Mouse (Mus musculus) embryonic facial prominence, embryonic 15.5 days (tissue): ENCODE data around the gene Tdrkh. TPM values are rescaled to one million over a fixed set of nuclear protein-coding genes. Genes with fewer than 3 reads are reported as not detected.
A peak's percentile ranks its signal among the peaks of the same experiment; 100 is the strongest.

Experiments used
- ATAC-seq: fragments of 200-750 bp; cut with Nextera tagmentation; 2 replicates; pipeline ENCODE4 v1.8.0; 2017; ENCODE audit warnings: low read depth, moderate TSS enrichment; ENCODE audit not compliant: insufficient number of reproducible peaks, low FRiP score, low TSS enrichment
- H3K27ac ChIP-seq: fragments of 300-500 bp; sonication (generic); replicated peaks from 2 replicates; pipeline ENCODE4 v1.5.1; 2015; ENCODE audit warnings: mild to moderate bottlenecking, inconsistent platforms
- H3K27me3 ChIP-seq: fragments of 300-500 bp; sonication (generic); 2 replicates; pipeline ENCODE4 v1.6.1; 2015; ENCODE audit warnings: inconsistent platforms
- H3K36me3 ChIP-seq: fragments of 300-500 bp; sonication (generic); 2 replicates; pipeline ENCODE4 v1.6.1; 2015; ENCODE audit warnings: mild to moderate bottlenecking, inconsistent platforms
- H3K4me1 ChIP-seq: fragments of 300-500 bp; sonication (generic); 2 replicates; pipeline ENCODE4 v1.6.1; 2015; ENCODE audit warnings: inconsistent platforms
- H3K4me2 ChIP-seq: fragments of 300-500 bp; sonication (generic); replicated peaks from 2 replicates; pipeline ENCODE4 v1.6.1; 2015; ENCODE audit warnings: mild to moderate bottlenecking, inconsistent platforms
- H3K4me3 ChIP-seq: fragments of 300-500 bp; sonication (generic); replicated peaks from 2 replicates; pipeline ENCODE4 v1.5.1; 2015; ENCODE audit warnings: mild to moderate bottlenecking, inconsistent platforms
- H3K9ac ChIP-seq: fragments of 300-500 bp; sonication (generic); 2 replicates; pipeline ENCODE4 v1.6.1; 2015; ENCODE audit warnings: inconsistent platforms
- H3K9me3 ChIP-seq: fragments of 300-500 bp; sonication (generic); replicated peaks from 2 replicates; pipeline ENCODE4 v1.6.1; 2016; ENCODE audit warnings: inconsistent platforms
- WGBS: fragments of 180-500 bp; shearing (Covaris S2); methylation state at CpG from one replicate; pipeline ENCODE4 v1.1.7; 2015; 5-methylcytosine and 5-hydroxymethylcytosine counted together
- polyA plus RNA-seq: library from polyadenylated mRNA; unstranded; fragments of >200 nt; fragmentation: Nextera tagmentation; extraction: Ambion mirVana; gene quantifications from 2 replicates; pipeline ENCODE4 v1.2.1, GENCODE M21; 2015

Tdrkh gene
- polyA plus RNA-seq, 1 experiment from 2014 or later, result 8.3 TPM

DNA sequence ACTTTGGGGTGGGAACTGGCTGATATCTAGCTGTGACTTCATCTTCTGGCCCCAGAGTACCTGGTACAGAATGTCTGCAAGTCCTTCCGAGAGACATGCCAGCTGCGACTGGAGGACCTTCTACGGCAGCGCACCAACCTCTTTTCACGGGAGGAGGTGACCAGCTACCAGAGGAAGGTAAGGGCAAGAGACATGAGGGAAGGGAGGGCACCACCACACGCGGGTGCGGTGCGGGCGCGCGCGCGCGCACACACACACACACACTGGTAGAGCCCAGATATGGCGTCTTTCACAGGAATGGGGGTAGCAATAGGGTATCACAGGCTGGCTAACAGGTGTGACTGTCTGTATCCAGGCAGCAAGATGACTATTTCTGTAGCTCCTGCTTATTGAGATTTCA, 23.7 kb upstream of the Tdrkh start:
- Histone ChIP-seq H3K4me2 (no peak overlapping the region), H3K9ac (no peak overlapping the region), H3K9me3 (no peaks in the 10 kb centered on the region), H3K36me3 (no peaks in the 10 kb centered on the region), H3K4me3 (no peak overlapping the region), H3K4me1 (no peaks in the 10 kb centered on the region), H3K27ac (no peak overlapping the region), H3K27me3 (no peaks in the 10 kb centered on the region)
- 93% methylated on average over 16 of the region's 16 CpGs for WGBS
- ATAC-seq, result no peak

DNA sequence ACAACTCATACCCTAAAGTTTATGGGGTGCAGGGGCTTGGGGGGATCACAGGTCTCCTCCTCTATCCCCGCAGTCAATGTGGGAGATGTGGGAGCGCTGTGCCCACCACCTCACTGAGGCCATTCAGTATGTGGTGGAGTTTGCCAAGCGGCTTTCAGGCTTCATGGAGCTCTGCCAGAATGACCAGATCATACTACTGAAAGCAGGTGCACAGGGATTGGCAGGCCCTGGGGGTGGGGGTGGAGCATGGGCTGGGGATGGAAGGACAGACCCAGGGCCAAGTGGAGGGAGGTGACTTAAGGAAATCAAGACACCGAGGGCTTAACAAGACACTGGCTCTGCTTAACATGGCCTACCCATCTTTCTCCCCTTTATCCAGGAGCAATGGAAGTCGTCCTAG, 22.1 kb upstream of the Tdrkh start:
- Histone ChIP-seq H3K4me3 (no peak overlapping the region), H3K27me3 (no peaks in the 10 kb centered on the region), H3K9ac (no peak overlapping the region), H3K9me3 (no peaks in the 10 kb centered on the region), H3K27ac (no peak overlapping the region), H3K36me3 (no peaks in the 10 kb centered on the region), H3K4me1 (no peaks in the 10 kb centered on the region), H3K4me2 (no peak overlapping the region)
- ATAC-seq, result no peak
- WGBS, result 81% methylated on average over 5 of the region's 5 CpGs

- no peak for ATAC-seq
- H3K27ac ChIP-seq, result no peak overlapping the region
- H3K9me3 ChIP-seq, result no peaks in the 10 kb centered on the region
- no peak overlapping the region for H3K4me2 ChIP-seq
- 82% methylated on average over 2 of the region's 2 CpGs for WGBS
- no peak overlapping the region for H3K9ac ChIP-seq
- H3K27me3 ChIP-seq, result peaks cover 9% of the 10 kb centered on the region
- no peak overlapping the region for H3K4me3 ChIP-seq
- H3K36me3 ChIP-seq, result no peaks in the 10 kb centered on the region
- no peaks in the 10 kb centered on the region for H3K4me1 ChIP-seq
Observed at GRCm38 (mm10) chr3:94392128-94392527, 20.9 kb upstream of the Tdrkh start.

DNA sequence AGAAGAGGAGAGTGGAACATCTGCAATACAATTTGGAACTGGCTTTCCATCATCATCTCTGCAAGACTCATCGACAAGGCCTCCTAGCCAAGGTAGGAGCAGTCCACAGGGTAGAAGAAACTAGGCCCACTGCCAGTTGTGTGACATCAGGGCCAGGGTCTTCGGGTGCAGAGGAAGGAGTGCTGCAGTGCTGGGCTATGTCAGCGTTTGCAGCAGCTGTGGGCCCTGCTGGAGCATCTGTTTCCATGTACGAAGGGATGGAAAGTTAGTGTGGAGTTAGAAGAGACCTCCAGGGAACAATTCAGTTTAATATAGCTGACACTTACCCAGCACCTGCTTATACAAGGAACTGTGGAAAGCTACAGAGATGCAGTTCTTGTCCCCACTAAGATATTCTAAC, 20.0 kb upstream of the Tdrkh start:
- no peak overlapping the region for H3K9ac ChIP-seq
- no peak for ATAC-seq
- no peaks in the 10 kb centered on the region for H3K9me3 ChIP-seq
- H3K4me3 ChIP-seq, result no peak overlapping the region
- 52% methylated on average over 4 of the region's 4 CpGs for WGBS
- H3K27me3 ChIP-seq, result peaks cover 18% of the 10 kb centered on the region
- no peaks in the 10 kb centered on the region for H3K36me3 ChIP-seq
- no peaks in the 10 kb centered on the region for H3K4me1 ChIP-seq
- no peak overlapping the region for H3K4me2 ChIP-seq
- no peak overlapping the region for H3K27ac ChIP-seq

- no peak overlapping the region for H3K9ac ChIP-seq
- H3K4me1 ChIP-seq, result peaks cover 11% of the 10 kb centered on the region
- no peak for ATAC-seq
- H3K4me2 ChIP-seq, result no peak overlapping the region
- peaks cover 42% of the 10 kb centered on the region for H3K27me3 ChIP-seq
- H3K4me3 ChIP-seq, result no peak overlapping the region
- no peak overlapping the region for H3K27ac ChIP-seq
- H3K36me3 ChIP-seq, result no peaks in the 10 kb centered on the region
- H3K9me3 ChIP-seq, result no peaks in the 10 kb centered on the region
- WGBS, result 84% methylated on average over 1 of the region's 1 CpGs
Observed at GRCm38 (mm10) chr3:94396336-94396735, 16.7 kb upstream of the Tdrkh start.

GRCm38 (mm10) chr3:94396851-94397250, 16.2 kb upstream of the Tdrkh start:
- no peak overlapping the region for H3K9ac ChIP-seq
- H3K4me1 ChIP-seq, result peaks cover 11% of the 10 kb centered on the region
- H3K27ac ChIP-seq, result no peak overlapping the region
- H3K9me3 ChIP-seq, result no peaks in the 10 kb centered on the region
- no peak overlapping the region for H3K4me2 ChIP-seq
- ATAC-seq, result no peak
- WGBS, result 73% methylated on average over 4 of the region's 4 CpGs
- H3K4me3 ChIP-seq, result no peak overlapping the region
- H3K36me3 ChIP-seq, result no peaks in the 10 kb centered on the region
- peaks cover 47% of the 10 kb centered on the region for H3K27me3 ChIP-seq

GRCm38 (mm10) chr3:94398217-94398616, 14.9 kb upstream of the Tdrkh start, which contains the start of gene Lingo4:
TSS of gene Lingo4 (plus strand) at chr3:94398517.
- H3K9ac ChIP-seq, result peak within 1 kb of the TSS; percentile 12; the same call in 1 of the 2 replicates
- peak within 1 kb of the TSS; percentile 48 for H3K4me2 ChIP-seq
- no peak for ATAC-seq
- peak within 1 kb of the TSS; percentile 28 for H3K4me3 ChIP-seq
- 65% methylated on average over 6 of the region's 6 CpGs for WGBS
- H3K27ac ChIP-seq, result no peak within 1 kb of the TSS
- no peaks in the 10 kb centered on the region for H3K36me3 ChIP-seq
- H3K4me1 ChIP-seq, result peaks cover 11% of the 10 kb centered on the region
- H3K9me3 ChIP-seq, result no peaks in the 10 kb centered on the region
- peaks cover 59% of the 10 kb centered on the region for H3K27me3 ChIP-seq

- 1% methylated on average over 20 of the region's 20 CpGs for WGBS
- H3K27ac ChIP-seq, result no peak overlapping the region
- no peaks in the 10 kb centered on the region for H3K9me3 ChIP-seq
- H3K9ac ChIP-seq, result peak overlapping the region; percentile 12; the same call in 1 of the 2 replicates
- H3K4me2 ChIP-seq, result peak overlapping the region; percentile 48
- H3K36me3 ChIP-seq, result no peaks in the 10 kb centered on the region
- H3K4me1 ChIP-seq, result peaks cover 16% of the 10 kb centered on the region
- H3K4me3 ChIP-seq, result peak overlapping the region; percentile 28
- peaks cover 62% of the 10 kb centered on the region for H3K27me3 ChIP-seq
- no peak for ATAC-seq
Observed at GRCm38 (mm10) chr3:94398943-94399481, 14.1 kb upstream of the Tdrkh start.

GRCm38 (mm10) chr3:94399663-94400310, 13.3 kb upstream of the Tdrkh start:
- Histone ChIP-seq H3K9ac (no peak overlapping the region), H3K27me3 (peaks cover 62% of the 10 kb centered on the region), H3K36me3 (no peaks in the 10 kb centered on the region), H3K4me1 (peaks cover 24% of the 10 kb centered on the region), H3K4me2 (peak overlapping the region; percentile 48; the same call in 1 of the 2 replicates), H3K9me3 (no peaks in the 10 kb centered on the region), H3K4me3 (no peak overlapping the region), H3K27ac (no peak overlapping the region)
- WGBS, result 45% methylated on average over 5 of the region's 5 CpGs
- ATAC-seq, result no peak

GRCm38 (mm10) chr3:94402451-94402850, 10.6 kb upstream of the Tdrkh start:
- WGBS, result 56% methylated on average over 8 of the region's 8 CpGs
- peaks cover 29% of the 10 kb centered on the region for H3K4me1 ChIP-seq
- no peak for ATAC-seq
- H3K4me3 ChIP-seq, result no peak overlapping the region
- H3K27me3 ChIP-seq, result peaks cover 50% of the 10 kb centered on the region
- no peaks in the 10 kb centered on the region for H3K36me3 ChIP-seq
- H3K27ac ChIP-seq, result no peak overlapping the region
- H3K9ac ChIP-seq, result no peak overlapping the region
- H3K4me2 ChIP-seq, result no peak overlapping the region
- H3K9me3 ChIP-seq, result no peaks in the 10 kb centered on the region

GRCm38 (mm10) chr3:94404366-94405054, 8.6 kb upstream of the Tdrkh start:
- ATAC-seq, result 0 out of 2 replicates have a peak, but pooled peaks have one; percentile 40
- Histone ChIP-seq H3K4me3 (no peak overlapping the region), H3K4me1 (peaks cover 18% of the 10 kb centered on the region), H3K27me3 (peaks cover 38% of the 10 kb centered on the region), H3K9ac (no peak overlapping the region), H3K36me3 (no peaks in the 10 kb centered on the region), H3K27ac (peak overlapping the region; percentile 35; the same call in 1 of the 2 replicates), H3K9me3 (no peaks in the 10 kb centered on the region), H3K4me2 (0 out of 2 replicates have a peak overlapping the region, but pooled peaks have one; percentile 6)
- WGBS, result 19% methylated on average over 7 of the region's 7 CpGs
